Mouse (Mus musculus) liver, embryonic 11.5 days (tissue): ENCODE measurements around the gene Guca2b. TPM values are rescaled to one million over a fixed set of nuclear protein-coding genes. Genes with fewer than 3 reads are reported as not detected.

ENCODE experiments used
- ATAC-seq: fragments of 200-750 bp; cut with Nextera tagmentation; replicated peaks from 2 replicates; pipeline ENCODE4 v1.8.0; 2017; ENCODE audit warnings: moderate number of reproducible peaks, mild to moderate bottlenecking, moderate TSS enrichment, moderate library complexity; ENCODE audit not compliant: low FRiP score
- DNase-seq: peaks from one replicate; pipeline ENCODE4 v3.0.0-alpha.2; 2017; ENCODE audit warnings: low spot score
- H3K27ac ChIP-seq: fragments of 300-500 bp; sonication (generic); 2 replicates; pipeline ENCODE4 v1.5.1; 2014; ENCODE audit warnings: mild to moderate bottlenecking, low read depth, low read length, control low read depth
- H3K27me3 ChIP-seq: fragments of 300-500 bp; sonication (generic); replicated peaks from 2 replicates; pipeline ENCODE4 v1.6.1; 2014; ENCODE audit warnings: low read length, mixed read lengths; ENCODE audit not compliant: control insufficient read depth, insufficient read depth
- H3K36me3 ChIP-seq: fragments of 300-500 bp; sonication (generic); 2 replicates; pipeline ENCODE4 v1.6.1; 2014; ENCODE audit warnings: mild to moderate bottlenecking, low read length, moderate library complexity, mixed read lengths; ENCODE audit not compliant: control insufficient read depth, insufficient read depth
- H3K4me1 ChIP-seq: fragments of 300-500 bp; sonication (generic); replicated peaks from 2 replicates; pipeline ENCODE4 v1.6.1; 2014; ENCODE audit warnings: low read length, mixed read lengths; ENCODE audit not compliant: control insufficient read depth, insufficient read depth
- H3K4me2 ChIP-seq: fragments of 300-500 bp; sonication (generic); 2 replicates; pipeline ENCODE4 v1.6.1; 2014; ENCODE audit warnings: mild to moderate bottlenecking, control low read depth, moderate library complexity
- H3K4me3 ChIP-seq: fragments of 300-500 bp; sonication (generic); 2 replicates; pipeline ENCODE4 v1.5.1; 2014; ENCODE audit warnings: low read depth, low read length, control low read depth
- H3K9ac ChIP-seq: fragments of 300-500 bp; sonication (generic); 2 replicates; pipeline ENCODE4 v1.6.1; 2014; ENCODE audit warnings: low read depth, low read length, control low read depth
- H3K9me3 ChIP-seq: fragments of 300-500 bp; sonication (generic); 2 replicates; pipeline ENCODE4 v1.6.1; 2016; ENCODE audit warnings: low read length, inconsistent platforms, mixed read lengths; ENCODE audit not compliant: control insufficient read depth
- WGBS: fragments of 180-500 bp; shearing (Covaris S2); extraction: QIAGEN DNeasy Blood & Tissue Kit; methylation state at CpG from one replicate; pipeline ENCODE4 v1.1.7; 2014; 5-methylcytosine and 5-hydroxymethylcytosine counted together
- polyA plus RNA-seq: library from polyadenylated mRNA; unstranded; fragments of >200 nt; fragmentation: Nextera tagmentation; extraction: Ambion mirVana; gene quantifications from 2 replicates; pipeline ENCODE4 v1.2.1, GENCODE M21; 2014

The Guca2b gene
- polyA plus RNA-seq, 1 experiment from 2014 or later = 0.40 TPM

DNA sequence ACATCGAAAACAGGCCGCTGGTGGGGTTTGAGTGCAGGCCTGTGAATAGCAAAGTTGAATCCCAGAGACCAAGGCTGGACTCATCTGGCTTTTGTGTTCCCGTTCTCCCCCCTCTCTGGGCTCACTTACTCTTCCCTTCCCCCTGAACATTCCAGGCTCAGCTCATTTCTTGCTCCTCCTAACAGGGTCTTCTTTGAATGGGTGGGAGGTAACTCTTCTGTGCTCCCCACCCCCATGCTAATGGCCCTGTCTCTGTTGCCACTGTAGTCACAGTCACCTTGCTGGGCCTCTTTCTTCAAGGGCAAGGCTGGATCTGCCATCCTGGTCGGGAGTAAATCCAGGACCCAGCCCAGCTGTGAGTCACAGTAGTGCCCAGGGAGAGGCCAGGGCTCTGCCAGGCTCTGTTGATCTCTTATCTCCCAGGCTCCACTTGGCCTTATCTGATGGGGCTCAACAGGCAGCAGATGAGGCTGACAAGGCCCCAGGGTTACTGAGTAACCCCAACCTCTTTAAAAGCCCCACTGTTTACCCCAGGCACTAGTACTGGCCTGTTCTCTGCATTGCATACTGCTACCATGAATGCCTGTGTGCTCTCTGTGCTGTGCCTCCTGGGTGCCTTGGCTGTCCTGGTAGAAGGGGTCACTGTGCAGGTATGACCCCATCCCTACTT, 21.4 kb downstream of the Guca2b start, which contains the start of gene Guca2a:
Gene Guca2a (plus strand): TSS at position 529 of the 670 bp plus-strand sequence.
- ATAC-seq = no peak; the same call in 1 of the 2 replicates

DNA sequence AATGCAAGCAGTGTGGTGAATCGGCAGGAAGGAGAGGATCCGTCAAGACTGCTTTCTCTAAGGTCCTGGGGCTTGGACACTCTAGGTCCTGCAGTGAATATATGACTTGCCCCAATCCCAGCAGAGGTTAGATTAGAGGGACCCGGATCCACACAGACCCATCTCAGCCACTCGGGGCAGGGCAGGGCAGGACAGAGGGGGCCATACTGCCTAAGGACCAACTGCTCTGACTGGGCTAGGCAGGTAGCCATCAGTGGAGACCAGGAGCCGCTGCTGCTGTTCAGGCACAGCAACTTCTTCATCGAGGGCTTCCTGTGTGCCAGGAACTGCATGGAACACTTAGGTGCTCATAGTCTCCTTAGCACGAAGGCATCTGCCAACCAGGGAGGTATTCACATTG, 22.0 kb downstream of the Guca2b start:
- H3K4me3 ChIP-seq = no peak overlapping the region
- H3K36me3 ChIP-seq = no peaks in the 10 kb centered on the region
- 74% methylated on average over 7 of the region's 7 CpGs for WGBS
- no peak overlapping the region for H3K9ac ChIP-seq
- H3K9me3 ChIP-seq = no peaks in the 10 kb centered on the region
- H3K4me1 ChIP-seq = peaks cover 5% of the 10 kb centered on the region
- H3K27ac ChIP-seq = no peak overlapping the region
- DNase-seq (no peak), ATAC-seq (no peak)
- H3K4me2 ChIP-seq = no peak overlapping the region
- no peaks in the 10 kb centered on the region for H3K27me3 ChIP-seq

More for the DNA sequence above, 21.4 kb downstream of the Guca2b start, which contains the start of gene Guca2a:
- Histone ChIP-seq H3K9ac (no peak within 1 kb of the TSS), H3K4me3 (no peak within 1 kb of the TSS), H3K27me3 (no peaks in the 10 kb centered on the region), H3K9me3 (no peaks in the 10 kb centered on the region), H3K36me3 (no peaks in the 10 kb centered on the region), H3K4me2 (no peak within 1 kb of the TSS), H3K27ac (no peak within 1 kb of the TSS), H3K4me1 (peaks cover 3% of the 10 kb centered on the region; the same call in 1 of the 2 replicates)
- no peak for DNase-seq
- 79% methylated on average over 4 of the region's 4 CpGs for WGBS

GRCm38 (mm10) chr4:119635686-119636085, 23.1 kb downstream of the Guca2b start:
- Histone ChIP-seq H3K4me2 (no peak overlapping the region), H3K36me3 (no peaks in the 10 kb centered on the region), H3K27me3 (no peaks in the 10 kb centered on the region), H3K9me3 (no peaks in the 10 kb centered on the region), H3K4me1 (peaks cover 12% of the 10 kb centered on the region), H3K4me3 (no peak overlapping the region), H3K27ac (no peak overlapping the region), H3K9ac (no peak overlapping the region)
- DNase-seq (no peak), ATAC-seq (no peak)
- 71% methylated on average over 8 of the region's 8 CpGs for WGBS

DNA sequence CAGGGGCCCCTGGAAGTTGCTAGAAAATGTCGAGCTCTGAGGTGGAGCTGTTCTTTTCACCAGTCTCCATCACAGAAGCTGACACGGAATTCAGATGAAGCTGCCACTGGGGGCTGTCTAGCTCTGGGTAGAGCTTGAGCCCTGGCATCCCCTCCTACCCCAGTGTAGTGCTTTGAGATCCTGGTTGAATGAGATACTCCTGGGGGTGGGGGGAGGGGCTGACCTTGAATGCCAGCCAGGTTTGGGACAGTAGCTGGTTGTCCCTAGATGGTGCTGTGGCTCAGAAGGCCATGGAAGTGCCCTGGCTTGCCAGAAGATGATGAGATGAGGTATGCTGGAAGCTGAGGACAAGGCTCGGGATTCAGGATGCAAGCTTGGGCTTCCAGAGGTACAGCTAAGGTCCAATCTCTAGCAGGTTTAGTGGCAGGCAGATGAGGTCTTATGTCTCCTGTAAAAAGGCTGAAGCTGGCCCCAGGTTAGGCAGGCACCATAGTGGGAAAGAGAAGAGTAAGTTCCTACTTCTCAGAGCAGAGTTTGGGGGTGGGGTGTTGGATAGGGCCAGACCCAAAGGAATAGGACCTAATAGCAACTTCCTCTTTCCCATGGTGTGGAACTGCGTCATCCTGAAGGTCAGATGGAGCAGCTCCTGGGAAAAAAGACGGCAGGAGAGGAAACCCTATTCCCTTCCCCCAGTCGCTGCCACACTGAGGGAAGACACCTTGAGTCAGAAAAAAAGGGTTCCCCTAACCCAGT, 23.7 kb downstream of the Guca2b start:
- WGBS = 54% methylated on average over 6 of the region's 6 CpGs
- Histone ChIP-seq H3K4me2 (no peak overlapping the region), H3K9ac (no peak overlapping the region), H3K4me3 (no peak overlapping the region), H3K4me1 (peaks cover 12% of the 10 kb centered on the region), H3K27ac (no peak overlapping the region), H3K36me3 (0 out of 2 replicates have a peak, but pooled peaks cover 3% of the 10 kb centered on the region), H3K9me3 (no peaks in the 10 kb centered on the region), H3K27me3 (no peaks in the 10 kb centered on the region)
- DNase-seq (no peak), ATAC-seq (no peak)

DNA sequence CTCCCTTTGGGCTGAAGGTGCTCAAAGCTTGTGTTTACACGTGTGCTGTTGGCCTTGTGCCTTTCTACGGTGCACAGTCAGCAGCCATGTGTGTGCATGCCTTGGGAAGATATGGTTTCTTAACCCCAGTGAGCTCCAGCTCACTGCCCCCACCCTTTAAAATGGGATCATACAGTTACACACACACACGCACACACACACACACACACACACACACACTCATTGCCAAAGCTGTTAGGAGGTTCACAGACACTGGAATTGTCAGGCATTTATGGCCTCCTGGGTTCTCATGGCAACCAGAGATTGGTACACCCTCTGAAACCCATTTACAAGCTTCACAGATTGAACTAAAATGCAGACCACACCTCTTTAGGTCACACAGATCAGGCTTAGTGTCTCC, 24.8 kb downstream of the Guca2b start:
- H3K4me2 ChIP-seq = no peak overlapping the region
- no peak for ATAC-seq
- H3K27me3 ChIP-seq = no peaks in the 10 kb centered on the region
- no peak overlapping the region for H3K9ac ChIP-seq
- H3K36me3 ChIP-seq = 0 out of 2 replicates have a peak, but pooled peaks cover 3% of the 10 kb centered on the region
- H3K9me3 ChIP-seq = no peaks in the 10 kb centered on the region
- WGBS = 78% methylated on average over 3 of the region's 3 CpGs
- no peak overlapping the region for H3K27ac ChIP-seq
- peaks cover 12% of the 10 kb centered on the region for H3K4me1 ChIP-seq
- DNase-seq = no peak
- H3K4me3 ChIP-seq = no peak overlapping the region

DNA sequence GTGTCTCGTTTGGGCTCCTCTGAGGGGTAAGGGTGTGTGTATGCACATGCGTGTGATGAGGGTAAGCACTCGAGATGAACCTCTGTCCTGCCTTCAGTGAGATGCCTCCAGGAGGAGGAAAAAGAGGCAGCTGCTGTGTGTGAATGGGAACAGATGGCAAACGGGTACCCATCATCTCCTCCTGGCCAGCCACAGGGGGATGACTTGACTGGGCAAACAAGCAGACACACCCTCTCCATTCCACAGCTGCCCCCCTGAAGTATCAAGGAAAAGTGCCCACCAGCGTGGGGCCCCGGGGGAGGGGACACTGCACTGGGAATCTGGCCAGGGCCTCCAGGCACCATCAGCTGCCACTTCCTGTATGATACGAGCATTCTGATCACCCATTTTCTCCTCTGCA, 25.4 kb downstream of the Guca2b start:
- 67% methylated on average over 7 of the region's 7 CpGs for WGBS
- H3K4me3 ChIP-seq = no peak overlapping the region
- peaks cover 12% of the 10 kb centered on the region for H3K4me1 ChIP-seq
- no peak overlapping the region for H3K4me2 ChIP-seq
- 0 out of 2 replicates have a peak, but pooled peaks cover 3% of the 10 kb centered on the region for H3K36me3 ChIP-seq
- no peak overlapping the region for H3K9ac ChIP-seq
- no peaks in the 10 kb centered on the region for H3K9me3 ChIP-seq
- DNase-seq (no peak), ATAC-seq (no peak)
- no peaks in the 10 kb centered on the region for H3K27me3 ChIP-seq
- no peak overlapping the region for H3K27ac ChIP-seq

DNA sequence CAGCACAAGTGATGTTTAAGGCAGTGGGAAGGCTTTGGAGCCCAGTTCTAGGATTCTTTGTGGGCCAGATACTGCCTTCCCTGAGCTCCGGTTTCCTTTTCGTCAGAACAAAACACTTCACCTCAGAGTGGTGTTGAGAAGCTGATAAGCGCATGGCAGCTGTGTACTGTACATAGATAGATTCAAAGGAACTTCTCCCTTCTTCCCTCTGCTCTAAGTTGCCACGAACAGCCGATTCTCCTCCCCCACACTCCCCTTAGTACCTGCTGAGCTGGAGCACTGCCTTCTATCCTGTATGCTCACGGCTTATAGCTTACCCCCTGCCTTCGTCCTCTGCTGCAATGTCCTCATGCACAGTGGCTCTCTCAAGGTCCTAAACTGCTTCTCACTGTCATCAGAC, 26.0 kb downstream of the Guca2b start:
- Histone ChIP-seq H3K4me2 (no peak overlapping the region), H3K27ac (no peak overlapping the region), H3K9me3 (no peaks in the 10 kb centered on the region), H3K36me3 (0 out of 2 replicates have a peak, but pooled peaks cover 3% of the 10 kb centered on the region), H3K4me1 (peaks cover 12% of the 10 kb centered on the region), H3K4me3 (no peak overlapping the region), H3K9ac (no peak overlapping the region), H3K27me3 (no peaks in the 10 kb centered on the region)
- ATAC-seq = no peak
- 47% methylated on average over 7 of the region's 7 CpGs for WGBS
- DNase-seq = no peak

DNA sequence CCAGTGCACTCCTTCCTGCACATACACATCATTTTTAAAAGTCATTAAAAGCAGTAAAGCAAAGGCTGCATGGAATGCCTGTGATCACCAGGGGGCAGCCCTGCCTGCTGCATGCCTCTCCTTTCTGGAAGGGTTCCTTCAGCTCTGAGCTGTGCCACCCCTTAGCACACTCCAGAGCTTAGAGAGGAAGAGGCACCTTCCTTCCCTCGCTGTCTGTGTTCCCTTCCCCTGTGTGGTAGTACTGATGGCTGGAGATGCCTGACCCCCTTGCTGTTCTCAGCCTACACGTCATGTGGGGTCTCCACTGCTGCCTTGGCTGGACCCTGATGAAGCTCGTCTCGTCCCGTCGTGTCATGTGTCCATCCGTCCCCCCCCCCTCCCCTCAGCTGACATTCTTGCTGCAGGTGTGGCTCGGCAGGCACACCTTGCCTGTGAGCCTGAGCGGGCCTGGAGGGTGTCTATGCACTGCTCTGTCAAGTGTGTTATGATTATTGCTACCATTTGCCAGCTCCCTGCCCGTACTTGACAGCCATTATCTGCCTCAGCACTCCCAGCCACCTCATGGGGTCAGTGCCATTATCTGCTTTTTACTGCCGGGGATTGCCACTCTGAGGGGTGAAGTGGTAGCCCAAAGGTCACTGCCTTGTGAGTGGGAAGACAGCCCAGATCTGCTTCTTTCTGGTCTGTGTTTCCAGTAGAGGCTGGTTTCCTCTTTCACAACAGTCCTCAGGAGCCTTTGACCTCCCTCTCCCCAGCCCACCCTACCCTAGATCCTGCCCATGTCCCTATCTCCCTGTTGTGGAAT, 27.4 kb downstream of the Guca2b start:
- no peak overlapping the region for H3K9ac ChIP-seq
- H3K27me3 ChIP-seq = no peaks in the 10 kb centered on the region
- no peak overlapping the region for H3K4me2 ChIP-seq
- H3K4me1 ChIP-seq = peaks cover 8% of the 10 kb centered on the region
- 48% methylated on average over 11 of the region's 11 CpGs for WGBS
- no peak for DNase-seq
- H3K27ac ChIP-seq = no peak overlapping the region; the same call in 1 of the 2 replicates
- H3K36me3 ChIP-seq = 0 out of 2 replicates have a peak, but pooled peaks cover 3% of the 10 kb centered on the region
- ATAC-seq = peak; percentile 65
- H3K9me3 ChIP-seq = no peaks in the 10 kb centered on the region
- no peak overlapping the region for H3K4me3 ChIP-seq
